Mouse (Mus musculus): ENCODE data around the gene Olfr1013.

Gene Olfr1013

DNA sequence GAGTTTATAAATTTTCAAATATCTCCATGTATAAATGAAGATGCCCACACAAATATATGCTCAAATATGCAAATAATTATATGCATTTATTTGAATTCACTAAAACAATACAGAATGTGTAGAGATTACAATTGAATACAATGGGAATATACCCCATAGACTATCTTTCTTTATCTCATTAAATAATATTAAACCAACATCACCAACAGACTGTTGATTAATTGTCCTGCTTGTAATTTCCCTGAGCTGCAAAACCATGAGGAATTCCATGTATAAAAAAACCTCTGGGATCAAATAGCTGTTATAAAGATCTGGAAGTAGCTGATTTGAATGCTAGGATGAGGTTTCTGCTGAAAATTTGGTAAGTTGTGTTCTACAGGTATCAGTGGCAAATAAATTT is at the start of gene Olfr1013:
TSS of gene Olfr1013 (plus strand) at position 301 of the 400 bp plus-strand sequence.
- DNase-seq: no peak

DNA sequence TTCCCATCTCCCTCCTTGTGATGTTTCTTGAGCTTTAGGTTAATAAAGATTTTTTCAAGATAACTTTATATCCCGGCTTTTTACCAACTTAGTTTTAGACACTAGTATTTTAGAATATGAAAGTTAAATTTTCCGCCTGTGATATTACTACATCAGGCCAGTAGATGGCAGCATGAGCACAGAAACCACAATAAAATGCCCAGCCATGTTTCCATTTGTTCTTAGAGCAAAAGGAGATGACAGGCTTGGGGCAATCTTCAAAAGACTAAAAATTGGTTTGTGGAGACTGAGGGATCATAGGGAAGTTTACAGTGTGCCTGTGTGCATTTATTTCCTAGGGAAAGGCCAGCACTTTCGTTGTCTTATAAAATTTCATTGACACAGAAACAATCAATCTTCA is 41.1 kb upstream of the Olfr1013 start:
- no peak for DNase-seq

DNA sequence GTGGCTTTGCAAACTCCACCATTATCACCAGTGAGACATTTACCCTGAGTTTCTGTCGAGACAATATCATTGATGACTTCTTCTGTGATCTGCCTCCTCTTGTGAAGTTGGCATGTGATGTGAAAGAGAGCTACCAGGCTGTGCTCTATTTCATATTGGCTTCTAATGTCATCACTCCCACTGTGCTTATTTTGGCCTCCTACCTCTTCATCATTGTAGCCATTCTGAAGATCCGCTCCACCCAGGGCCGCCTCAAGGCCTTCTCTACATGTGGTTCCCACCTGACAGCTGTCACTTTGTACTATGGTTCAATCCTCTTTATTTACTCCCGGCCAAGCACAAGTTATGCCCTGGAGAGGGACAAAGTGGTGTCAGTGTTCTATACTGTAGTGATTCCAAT is 13.1 kb upstream of the Olfr1013 start:
- no peak for DNase-seq

DNA sequence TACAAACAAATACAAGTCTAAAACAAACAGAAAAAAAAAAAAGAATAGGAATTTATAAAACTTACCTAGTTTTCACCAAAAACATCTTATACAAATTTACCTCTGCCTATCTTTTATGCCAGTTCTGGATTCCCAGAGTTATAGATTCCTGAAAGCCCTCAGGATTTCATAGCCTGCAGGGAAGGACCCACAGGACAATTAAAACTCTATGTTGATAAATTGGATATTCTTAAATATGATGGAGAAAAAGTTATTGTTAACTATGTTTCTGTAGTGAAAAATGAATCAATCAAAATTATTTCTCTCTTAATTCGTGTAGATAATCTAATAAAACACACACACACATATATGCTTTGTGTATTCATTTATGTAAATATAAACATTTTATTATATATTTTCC is 4.2 kb upstream of the Olfr1013 start, which contains the start of gene Olfr1012:
TSS of gene Olfr1012 (minus strand) at position 101 of the 400 bp plus-strand sequence.
- no peak for DNase-seq

DNA sequence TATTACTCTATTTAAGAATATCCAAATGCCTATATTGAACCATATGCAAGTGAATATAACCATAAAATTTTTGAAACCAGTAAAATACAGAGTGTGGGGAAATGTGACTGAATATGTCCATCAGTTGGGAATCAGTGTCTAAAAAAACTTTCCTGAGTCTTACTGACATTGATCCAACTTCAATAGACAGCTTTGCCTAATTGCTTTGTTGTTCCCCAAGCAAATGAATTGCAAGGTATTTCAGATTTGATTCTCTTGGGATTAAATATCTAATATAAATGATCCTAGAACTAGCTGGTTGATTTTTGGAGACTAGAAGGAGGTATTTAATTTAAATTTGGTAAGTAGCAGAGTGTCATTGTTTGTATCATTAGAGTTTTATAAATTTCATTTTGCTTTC is 5.5 kb downstream of the Olfr1013 start, which contains the start of gene Olfr1014:
TSS of gene Olfr1014 (plus strand) at position 301 of the 400 bp plus-strand sequence.
- no peak for DNase-seq

DNA sequence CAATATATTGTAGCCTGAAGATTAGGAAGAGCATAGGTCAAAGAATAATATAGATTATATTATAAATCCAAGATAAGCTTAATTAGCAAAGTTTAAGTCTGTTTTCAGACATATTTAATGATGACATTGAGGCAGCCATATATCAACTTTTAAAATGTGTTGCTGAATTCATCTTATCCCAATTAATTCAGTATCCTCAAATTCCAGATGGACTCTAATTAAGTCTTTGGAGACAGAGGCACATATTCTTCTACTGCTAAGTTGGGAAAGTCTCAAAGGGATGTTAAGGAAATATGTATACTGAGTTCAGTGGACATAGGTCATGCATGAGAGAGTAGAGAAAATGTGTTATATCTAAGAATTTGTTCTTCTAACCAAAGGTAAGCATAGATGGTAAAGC is 14.8 kb downstream of the Olfr1013 start, which contains the start of gene Olfr1015:
TSS of gene Olfr1015 (plus strand) at position 301 of the 400 bp plus-strand sequence.
- DNase-seq: no peak

GRCm38 (mm10) chr2:85792331-85792730 is 25.4 kb downstream of the Olfr1013 start:
- no peak for DNase-seq

DNA sequence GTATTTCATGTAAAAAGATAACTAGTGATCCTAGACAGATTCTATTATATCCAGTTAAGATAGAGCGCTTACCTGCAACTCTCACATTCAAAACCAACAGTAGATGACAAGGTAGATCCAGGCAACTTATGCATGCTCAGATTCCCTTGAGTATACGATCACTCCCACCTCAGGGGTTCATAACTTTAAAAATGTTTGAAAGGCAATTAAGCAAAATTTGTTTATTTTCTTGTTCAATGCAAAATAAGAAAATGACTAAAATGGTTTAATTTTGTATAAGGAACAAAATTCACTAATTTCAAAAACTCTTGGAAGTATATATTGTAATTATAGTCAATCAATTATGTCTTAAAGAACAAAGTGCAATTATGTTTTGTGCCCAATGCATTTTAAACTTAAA is 35.5 kb downstream of the Olfr1013 start, which contains the start of gene Olfr1016:
TSS of gene Olfr1016 (minus strand) at position 101 of the 400 bp plus-strand sequence.
- DNase-seq: no peak

DNA sequence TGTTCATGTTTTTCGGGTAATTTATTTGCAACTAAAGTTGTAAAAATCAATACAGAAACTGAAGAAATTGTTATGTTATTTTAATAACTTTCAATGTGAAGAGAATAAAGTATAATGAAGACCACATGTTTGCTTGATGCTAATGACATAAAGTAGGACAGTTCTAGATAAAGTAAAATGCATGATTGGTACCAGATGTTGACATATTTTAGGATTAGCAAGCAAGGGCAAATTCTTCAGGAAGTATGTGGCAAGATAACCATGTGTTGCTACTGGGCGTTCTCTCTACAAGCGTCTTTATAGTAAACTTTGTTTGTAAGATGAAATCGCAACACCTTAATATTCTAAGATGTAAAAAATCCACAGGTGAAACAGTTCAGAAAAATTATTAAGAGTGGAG is 37.6 kb downstream of the Olfr1013 start:
- DNase-seq: no peak

DNA sequence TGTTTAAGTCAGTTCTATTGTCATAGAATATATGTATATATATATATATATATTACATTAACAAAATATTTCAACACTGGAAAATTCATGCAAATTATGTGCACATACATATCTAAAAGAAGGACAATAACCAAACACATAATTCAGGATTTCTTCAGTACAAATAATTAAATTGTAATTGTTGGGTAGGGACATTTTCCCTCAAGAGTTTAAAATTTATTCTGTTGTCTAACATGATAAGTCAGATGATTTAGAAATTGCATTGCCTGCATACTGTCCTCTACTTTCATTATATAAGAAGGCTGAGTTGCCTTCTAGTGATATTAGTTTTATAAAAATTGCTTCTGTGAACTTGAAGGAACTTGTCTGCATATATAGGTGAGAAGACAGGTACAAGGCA is 51.3 kb downstream of the Olfr1013 start, which contains the start of gene Olfr1018:
TSS of gene Olfr1018 (plus strand) at position 301 of the 400 bp plus-strand sequence.
- no peak for DNase-seq
